Mouse (Mus musculus) heart, adult 18-20 months (tissue): ENCODE data around the gene Plppr1. TPM values are rescaled to one million over a fixed set of nuclear protein-coding genes. Genes with fewer than 3 reads are reported as not detected.
"Not testable (repeated sequence)": the region's sequence is repeated elsewhere in the genome, so short reads cannot be mapped to it uniquely, and the experiment has no call there.

Experiments
- DNase-seq, 2 experiments: peaks; one replicate each; pipeline ENCODE4 v3.0.0; 2021 to 2022; ENCODE audit warnings: mixed read lengths in 1 of 2
- total RNA-seq, 2 experiments: library from RNA; stranded (reverse); gene quantifications; 2 replicates each; pipeline ENCODE4 v1.2.3; 2021

Gene Plppr1
- total RNA-seq, 2 experiments from 2014 or later: 0.07 TPM; not detected in 1

DNA sequence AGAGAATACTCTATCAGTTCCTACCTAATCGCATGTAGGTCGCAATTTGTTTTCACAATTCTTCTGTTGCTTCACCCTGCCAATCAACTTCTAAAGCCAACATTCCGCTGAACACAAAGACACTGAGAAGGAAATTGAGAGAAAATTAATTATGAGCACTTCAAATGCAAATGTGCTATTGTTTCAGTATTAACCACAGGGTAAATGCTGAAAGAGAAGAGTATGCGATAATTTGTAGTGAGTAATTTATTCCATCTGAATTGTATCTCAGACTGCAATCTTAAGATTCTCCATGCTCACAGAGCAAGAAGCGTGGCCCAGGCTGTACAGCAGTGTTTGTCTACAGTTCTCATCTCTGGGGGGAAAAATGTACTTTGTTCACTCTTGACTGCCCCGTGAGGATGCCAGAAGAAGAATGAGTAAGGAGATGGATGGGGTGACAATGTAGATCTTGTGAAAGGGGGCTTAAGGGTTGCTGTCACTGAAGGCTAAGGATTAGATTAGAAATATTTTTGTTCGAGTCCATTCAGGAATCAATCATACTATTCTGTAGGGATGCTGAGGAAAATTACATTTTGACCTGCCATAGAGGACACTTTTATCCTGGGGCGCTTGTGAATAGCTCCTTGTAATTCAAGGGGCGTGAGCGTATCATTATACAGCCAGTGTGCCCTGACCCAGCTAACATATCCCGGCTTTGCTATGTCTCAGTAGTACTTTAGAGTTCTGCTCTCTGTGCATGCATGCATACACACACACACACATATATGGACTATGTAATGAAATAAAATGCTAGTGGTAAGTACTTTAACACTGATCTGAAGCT is 173.3 kb downstream of the Plppr1 start:
- no peak for DNase-seq

DNA sequence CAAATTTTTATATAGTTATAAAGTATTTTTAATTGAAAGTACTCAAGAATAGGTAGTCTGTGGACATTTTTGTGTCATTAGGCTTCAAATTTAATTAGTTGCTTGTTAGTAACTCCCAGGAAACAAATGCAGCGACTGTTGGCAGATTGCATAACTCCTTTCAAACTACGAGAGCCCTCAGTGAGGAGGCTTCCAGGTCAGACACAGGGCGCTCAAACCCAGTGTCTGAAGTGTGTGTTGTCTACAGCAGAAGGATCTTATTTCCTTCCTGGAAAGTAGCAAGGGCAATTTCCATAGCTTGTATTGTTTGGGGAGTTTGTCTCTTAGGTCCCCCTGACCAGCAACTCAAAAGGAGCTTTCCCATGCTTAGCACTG is 173.9 kb downstream of the Plppr1 start:
- no peak for DNase-seq

- no peak for DNase-seq
Measured at GRCm38 (mm10) chr4:49238111-49238510, 179.0 kb downstream of the Plppr1 start.

DNA sequence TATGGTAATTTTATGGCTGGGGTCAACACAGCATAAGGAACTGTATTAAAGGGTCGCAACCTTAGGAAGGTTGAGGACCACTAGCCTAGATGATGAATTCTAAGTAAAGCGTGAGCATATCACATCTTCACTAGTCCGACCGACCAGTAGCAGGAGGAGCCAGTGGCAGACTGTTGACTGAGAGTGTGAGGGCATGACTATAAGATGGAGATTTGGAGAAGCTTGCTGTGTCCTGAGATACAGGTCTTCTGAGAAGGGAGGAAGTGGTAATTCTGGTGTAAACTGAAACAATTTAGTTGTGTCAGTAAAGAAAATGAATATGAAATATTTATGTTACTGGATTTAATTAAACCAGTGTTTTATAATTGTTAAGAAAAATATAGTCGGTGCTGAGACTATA is 180.4 kb downstream of the Plppr1 start:
- DNase-seq: no peak

GRCm38 (mm10) chr4:49244791-49245190 is 185.7 kb downstream of the Plppr1 start:
- DNase-seq: no peak

GRCm38 (mm10) chr4:49245274-49245673 is 186.2 kb downstream of the Plppr1 start:
- no peak for DNase-seq

- DNase-seq: peak in 1 of 2 experiments; percentile 3
Measured at GRCm38 (mm10) chr4:49251262-49251661, 192.2 kb downstream of the Plppr1 start.

- DNase-seq: no peak
Measured at GRCm38 (mm10) chr4:49252169-49252568, 193.1 kb downstream of the Plppr1 start.

GRCm38 (mm10) chr4:49278515-49278914 is 219.4 kb downstream of the Plppr1 start:
- no peak for DNase-seq

DNA sequence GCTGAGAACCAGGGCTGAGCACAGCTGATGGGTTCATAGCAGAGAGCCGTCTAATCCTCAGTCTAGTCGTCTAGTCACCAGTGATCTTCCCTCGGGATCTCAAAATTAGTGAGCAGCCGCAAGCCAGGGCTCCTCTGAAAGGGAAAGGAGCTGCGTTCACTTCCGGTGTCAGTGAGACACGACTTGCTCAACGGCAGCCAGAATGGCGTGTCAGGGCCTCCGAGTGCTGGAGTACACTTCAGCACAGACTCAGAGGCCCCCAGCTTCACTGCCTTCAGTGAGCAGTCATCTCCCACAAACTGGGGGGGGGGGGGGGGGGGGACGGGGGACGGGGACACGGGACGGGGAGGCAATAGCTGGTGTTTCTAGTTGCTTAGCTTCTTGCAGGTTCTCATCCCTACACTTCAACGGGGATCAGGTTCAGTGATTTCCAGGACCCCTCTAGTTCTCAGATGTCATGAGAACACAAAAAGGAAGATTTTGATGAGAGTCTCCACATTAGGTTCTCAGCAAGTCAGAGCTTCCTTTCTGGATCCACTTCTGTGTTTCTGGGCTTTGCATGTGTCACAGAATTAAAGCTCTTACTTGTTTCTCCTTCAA is 225.7 kb downstream of the Plppr1 start:
- DNase-seq: no peak

DNA sequence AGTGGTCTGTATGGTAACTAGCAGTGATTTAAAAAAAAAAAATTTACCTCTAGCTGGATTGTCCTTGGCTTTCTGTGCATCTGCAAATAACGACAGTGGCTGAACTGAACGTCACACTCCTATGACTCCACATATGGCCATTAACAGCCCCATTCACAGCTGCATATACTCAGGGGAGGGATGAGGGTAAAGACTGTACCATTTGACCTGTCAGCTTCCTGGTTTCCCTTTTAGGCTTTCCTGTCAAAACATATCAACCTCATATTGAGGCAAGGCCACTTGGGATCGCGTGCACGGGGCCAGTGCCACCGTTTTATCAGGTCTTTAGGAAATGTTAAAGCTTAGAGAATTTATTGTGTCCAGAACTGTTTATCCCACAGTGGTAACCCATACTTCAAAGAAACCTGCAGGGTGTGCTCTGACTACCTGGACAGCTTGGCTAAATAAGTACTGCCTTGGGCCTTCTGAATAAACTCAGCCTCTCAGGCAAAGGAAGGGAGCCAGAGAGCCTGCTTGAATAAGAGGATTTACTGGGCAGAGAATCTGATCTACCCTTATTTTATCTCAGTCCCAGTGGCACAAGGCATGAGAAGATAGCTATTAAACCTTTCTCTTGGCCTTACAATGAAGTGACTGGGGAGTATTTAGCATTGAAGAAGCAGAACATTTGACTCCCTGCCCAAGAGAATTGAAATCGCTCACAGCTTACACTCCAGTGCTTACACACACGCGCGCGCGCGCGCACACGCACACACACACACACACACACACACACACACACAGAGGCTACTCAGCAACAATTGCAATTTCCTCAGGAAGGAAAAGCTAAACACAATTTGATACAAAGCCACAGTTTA is 226.5 kb downstream of the Plppr1 start:
- DNase-seq: no peak

GRCm38 (mm10) chr4:49286197-49286492 is 227.1 kb downstream of the Plppr1 start:
- DNase-seq: no peak

- DNase-seq: no peak
Measured at GRCm38 (mm10) chr4:49296434-49296833, 237.4 kb downstream of the Plppr1 start.

DNA sequence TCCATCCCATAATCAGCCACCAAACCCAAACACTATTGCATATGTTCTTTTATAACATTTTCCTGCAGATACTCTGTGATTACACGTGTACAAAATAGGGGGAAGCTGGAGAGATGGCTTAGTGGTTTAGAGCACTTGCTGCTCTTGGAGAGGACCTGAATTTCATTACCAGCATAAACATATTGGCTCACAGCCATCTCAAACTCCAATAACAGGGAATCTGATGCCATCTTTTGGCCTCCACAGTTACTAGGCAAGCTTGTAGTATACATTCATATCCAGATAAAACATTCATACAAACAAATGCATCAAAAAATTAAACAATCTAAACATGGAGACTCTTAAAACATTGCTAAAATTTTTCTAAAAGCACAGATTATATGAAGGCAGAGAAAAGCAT is 240.5 kb downstream of the Plppr1 start:
- DNase-seq: no peak

DNA sequence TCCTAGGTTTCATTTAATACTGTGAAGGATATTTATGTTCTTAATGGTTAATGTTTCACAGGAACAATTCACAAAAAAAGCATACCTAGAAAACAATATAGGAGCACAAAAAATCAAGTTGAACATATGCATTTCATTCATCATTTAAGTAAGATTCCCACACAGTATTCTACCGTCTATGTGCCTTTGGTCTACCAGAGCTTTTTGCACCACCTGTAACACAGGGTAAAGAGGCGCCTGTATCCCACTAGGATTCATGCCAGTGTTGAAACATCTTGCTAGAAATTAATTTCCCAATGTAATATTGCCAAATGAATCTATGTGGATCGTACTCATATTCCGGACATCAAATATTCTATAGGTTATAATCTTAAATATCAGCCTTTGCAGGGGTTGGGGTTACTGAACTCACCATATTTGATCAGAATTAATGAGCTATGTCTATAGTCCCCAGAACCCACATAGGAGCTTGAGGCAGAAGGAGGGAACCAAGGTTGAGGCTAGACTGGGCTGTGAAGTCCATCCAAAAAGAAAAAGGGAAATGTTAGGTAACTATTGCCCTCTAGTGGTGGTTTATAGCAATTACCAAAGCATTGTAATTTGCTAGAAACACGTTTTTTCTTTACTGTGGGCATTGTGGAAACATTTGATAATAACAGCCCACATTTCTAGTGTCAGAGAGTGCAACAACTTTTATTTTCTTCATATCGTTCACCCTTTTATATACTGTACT is 263.0 kb downstream of the Plppr1 start:
- DNase-seq: peak in 1 of 2 experiments; percentile 7

GRCm38 (mm10) chr4:49337949-49338348 is 278.9 kb downstream of the Plppr1 start:
- DNase-seq: not testable (repeated sequence)

DNA sequence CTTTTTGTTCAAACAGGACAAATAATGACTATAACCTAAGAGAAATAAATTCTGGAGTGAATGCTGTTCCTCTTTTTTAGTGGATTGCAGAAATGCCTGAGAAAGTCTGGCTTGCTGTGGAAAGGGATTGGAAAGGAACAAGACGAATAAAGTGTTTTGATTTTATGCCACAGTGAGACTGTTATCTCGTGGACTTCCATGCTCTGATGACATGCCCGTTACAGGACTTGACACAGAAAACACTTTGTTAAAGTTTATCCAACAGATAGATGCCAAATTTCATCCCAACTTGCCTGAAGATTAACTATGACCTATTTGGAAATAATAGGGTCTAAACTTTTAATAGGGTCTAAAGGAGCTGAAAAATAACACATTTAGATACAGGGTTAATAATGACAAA is 281.0 kb downstream of the Plppr1 start:
- not testable (repeated sequence) for DNase-seq

DNA sequence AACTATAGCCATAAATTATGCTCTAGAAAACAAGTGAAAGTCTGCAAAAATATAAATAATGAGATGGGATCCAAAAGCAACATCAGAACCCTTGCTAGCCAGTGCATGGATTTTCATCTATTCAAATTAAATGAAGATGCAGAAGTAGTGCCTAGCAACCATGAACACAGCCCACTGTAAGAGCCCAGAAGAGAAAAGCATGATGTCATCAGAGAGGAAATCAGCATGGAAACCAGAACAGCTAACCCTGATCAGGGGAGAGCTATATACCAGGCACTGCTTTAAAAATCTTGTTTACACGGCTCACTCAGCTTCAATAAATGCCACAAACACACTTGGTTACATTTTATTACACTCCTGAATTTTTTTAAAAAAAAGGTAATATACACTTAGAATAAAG is 288.9 kb downstream of the Plppr1 start:
- DNase-seq: not testable (repeated sequence)

- no peak for DNase-seq
Measured at GRCm38 (mm10) chr4:49348677-49349076, 289.6 kb downstream of the Plppr1 start.

GRCm38 (mm10) chr4:49350470-49350869 is 291.4 kb downstream of the Plppr1 start:
- no peak for DNase-seq

GRCm38 (mm10) chr4:49357097-49357496 is 298.0 kb downstream of the Plppr1 start:
- DNase-seq: no peak

GRCm38 (mm10) chr4:49368046-49368445 is 309.0 kb downstream of the Plppr1 start:
- not testable (repeated sequence) for DNase-seq
